Mouse (Mus musculus): ENCODE data around the gene Cntn5.

DNA sequence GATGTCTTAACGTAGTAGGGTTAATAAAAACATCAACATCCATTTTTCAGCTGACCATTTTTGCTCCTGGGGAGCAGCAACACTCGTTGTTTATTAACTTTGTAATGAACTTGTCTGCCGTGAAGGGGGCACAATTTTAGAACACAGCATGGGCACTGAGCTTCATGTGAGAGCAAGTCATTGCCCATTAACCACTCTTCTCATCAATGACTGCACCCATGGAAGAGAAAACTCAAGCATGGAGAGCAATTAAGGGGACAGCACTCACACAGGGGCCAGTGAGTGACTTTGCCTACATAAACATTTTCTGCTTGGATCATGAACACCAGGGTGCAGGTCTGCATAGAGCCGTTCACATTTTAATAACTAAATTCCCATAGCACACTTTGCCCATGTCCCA is 831.2 kb downstream of the Cntn5 start:
- TF ChIP-seq POLR2A (IDR thresholded peaks at IDR 0.05; ENCODE audit: low read depth, low read length) = no peak
- TF ChIP-seq CTCF (IDR thresholded peaks at IDR 0.05; ENCODE audit: extremely low read depth, insufficient read depth, insufficient read length, insufficient replicate concordance) = no peak

Data from spleen, adult 2 months (tissue).